Mouse (Mus musculus) kidney, adult 2 months (tissue): Measurements from ENCODE around the gene Zfp985.
"Not testable (repeated sequence)": the region's sequence is repeated elsewhere in the genome, so short reads cannot be mapped to it uniquely, and the experiment has no call there.

ENCODE experiments used
- CTCF ChIP-seq: fragments of 200-500 bp; conservative IDR thresholded peaks from 2 replicates; pipeline ENCODE4 v1.5.1; 2011; ENCODE audit warnings: low read depth, mild to moderate bottlenecking, control low read depth, low read length, moderate library complexity, mixed read lengths; ENCODE audit not compliant: insufficient read depth, insufficient read length
- POLR2A ChIP-seq: fragments of 200-500 bp; IDR thresholded peaks from one replicate; pipeline ENCODE4 v1.6.1; 2011; ENCODE audit warnings: low read depth, low read length, control low read depth

DNA sequence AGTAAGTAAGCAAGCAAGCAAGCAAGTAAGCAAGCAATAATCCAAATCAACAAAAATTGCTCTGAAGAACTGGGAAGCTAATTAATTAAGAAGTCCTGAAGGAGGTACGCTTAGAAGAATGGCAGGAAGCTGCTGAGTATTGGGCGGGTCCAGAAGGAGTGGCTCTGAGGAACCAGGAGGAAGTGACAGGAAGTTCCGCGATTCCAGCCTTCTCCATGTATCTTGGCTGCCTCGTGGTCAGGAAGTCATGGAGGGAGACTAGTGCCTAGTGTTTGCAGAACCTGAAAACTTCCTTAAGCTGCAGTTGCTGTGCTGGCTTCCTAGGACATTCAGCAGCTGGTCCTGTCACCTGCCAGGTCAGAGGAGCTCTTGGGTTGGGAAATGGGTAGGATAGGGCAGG lies at the start of gene Zfp985:
- TF ChIP-seq POLR2A, CTCF: not testable (repeated sequence)
